Mouse (Mus musculus) stomach, postnatal 0 days (tissue): Measurements from ENCODE around the gene Kif26b.

Source experiments
- CTCF ChIP-seq: IDR thresholded peaks from 2 replicates; pipeline ENCODE4 v1.5.1; 2016; ENCODE audit warnings: antibody characterized with exemption, low read depth, mild to moderate bottlenecking, moderate library complexity
- EP300 ChIP-seq: optimal IDR thresholded peaks from 2 replicates; pipeline ENCODE3; 2016; ENCODE audit warnings: antibody characterized with exemption

- TF ChIP-seq CTCF (no peak), EP300 (no peak)
Observed at GRCm38 (mm10) chr1:178895674-178896073, 366.7 kb downstream of the Kif26b start.
